Mouse (Mus musculus) myocyte (in vitro differentiated cells): ENCODE results near the gene R3hcc1l. TPM values are rescaled to one million over a fixed set of nuclear protein-coding genes. Genes with fewer than 3 reads are reported as not detected.

ENCODE experiments used
- H3K27me3 ChIP-seq: one replicate; pipeline ENCODE4 v1.6.1; 2011; ENCODE audit not compliant: control insufficient read depth, insufficient read depth, insufficient read length
- H3K36me3 ChIP-seq: one replicate; pipeline ENCODE4 v1.6.1; 2011; ENCODE audit not compliant: control insufficient read depth, insufficient read depth
- H3K4me2 ChIP-seq: one replicate; pipeline ENCODE4 v1.6.1; 2011; ENCODE audit warnings: low read depth, control low read depth
- H3K4me3 ChIP-seq: one replicate; pipeline ENCODE4 v1.5.1; 2011; ENCODE audit warnings: mild to moderate bottlenecking, control low read depth, moderate library complexity
- H3K79me2 ChIP-seq: one replicate; pipeline ENCODE4 v1.6.1; 2011; ENCODE audit not compliant: control insufficient read depth, insufficient read depth
- H3ac ChIP-seq: one replicate; pipeline ENCODE4 v1.6.1; 2011; ENCODE audit not compliant: control insufficient read depth, insufficient read length
- CEBPB ChIP-seq: IDR thresholded peaks from 2 replicates; pipeline ENCODE4 v1.6.1; 2011; ENCODE audit warnings: mild to moderate bottlenecking, moderate library complexity; ENCODE audit not compliant: poor library complexity, insufficient read depth, severe bottlenecking
- E2F4 ChIP-seq: IDR thresholded peaks from one replicate; pipeline ENCODE4 v1.6.1; 2011; ENCODE audit warnings: mild to moderate bottlenecking, control low read depth, moderate library complexity; ENCODE audit not compliant: insufficient read depth
- MAX ChIP-seq: IDR thresholded peaks from one replicate; pipeline ENCODE4 v1.6.1; 2011; ENCODE audit warnings: low read depth, mild to moderate bottlenecking, control low read depth
- MYOD1 ChIP-seq, 3 experiments: IDR thresholded peaks; one replicate each; pipeline ENCODE4 v1.6.1; 2011; ENCODE audit warnings: control low read depth in 2 of 3, low read depth in 2 of 3, mild to moderate bottlenecking in 2 of 3, moderate library complexity in 1 of 3; ENCODE audit not compliant: insufficient read length in 2 of 3, control insufficient read depth in 1 of 3
- MYOG ChIP-seq, 3 experiments: IDR thresholded peaks; one replicate each; pipeline ENCODE4 v1.6.1; 2011; ENCODE audit warnings: control low read depth in 2 of 3, low read depth in 2 of 3, mild to moderate bottlenecking in 2 of 3; ENCODE audit not compliant: insufficient read length in 2 of 3, control insufficient read depth in 1 of 3, insufficient read depth in 1 of 3
- POLR2A ChIP-seq: IDR thresholded peaks from one replicate; pipeline ENCODE4 v1.6.1; 2011; ENCODE audit warnings: low read depth, mild to moderate bottlenecking, control low read depth, moderate library complexity; ENCODE audit not compliant: insufficient read length
- POLR2AphosphoS2 ChIP-seq: IDR thresholded peaks from one replicate; pipeline ENCODE4 v1.6.1; 2011; ENCODE audit warnings: low read depth, control low read depth; ENCODE audit not compliant: insufficient read length
- REST ChIP-seq: IDR thresholded peaks from one replicate; pipeline ENCODE4 v1.6.1; 2011; ENCODE audit warnings: mild to moderate bottlenecking, control low read depth, moderate library complexity; ENCODE audit not compliant: insufficient read depth, insufficient read length
- SRF ChIP-seq: IDR thresholded peaks from one replicate; pipeline ENCODE4 v1.6.1; 2011; ENCODE audit warnings: low read depth; ENCODE audit not compliant: control insufficient read depth, insufficient read length
- TCF12 ChIP-seq: IDR thresholded peaks from one replicate; pipeline ENCODE4 v1.6.1; 2011; ENCODE audit warnings: mild to moderate bottlenecking, control low read depth; ENCODE audit not compliant: poor library complexity, insufficient read depth, severe bottlenecking
- TCF3 ChIP-seq: IDR thresholded peaks from one replicate; pipeline ENCODE4 v1.6.1; 2011; ENCODE audit warnings: low read depth, control low read depth; ENCODE audit not compliant: insufficient read length
- USF1 ChIP-seq: IDR thresholded peaks from one replicate; pipeline ENCODE4 v1.6.1; 2011; ENCODE audit warnings: low read depth, mild to moderate bottlenecking, control low read depth, moderate library complexity
- polyA plus RNA-seq: library from polyadenylated mRNA; unstranded; fragments of >200 nt; fragmentation: generic; extraction: Trizol; gene quantifications from one replicate; pipeline ENCODE4 v1.2.1, GENCODE M21; 2012; ENCODE audit warnings: missing spikeins

The R3hcc1l gene
- polyA plus RNA-seq, 1 experiment: 3.8 TPM

- Histone ChIP-seq H3K36me3 (no peaks in the 10 kb centered on the region), H3K27me3 (no peaks in the 10 kb centered on the region), H3ac (no peak overlapping the region), H3K79me2 (no peaks in the 10 kb centered on the region), H3K4me2 (no peak overlapping the region), H3K4me3 (no peak overlapping the region)
- TF ChIP-seq MYOD1 (IDR thresholded peaks at IDR 0.05; ENCODE audit: control insufficient read depth in 1 of 3, insufficient read length in 2 of 3, low read depth in 2 of 3) (no peak), POLR2AphosphoS2 (no peak)
Measured at GRCm38 (mm10) chr19:42575317-42575716, 56.8 kb downstream of the R3hcc1l start.

- Histone ChIP-seq H3K4me2 (no peak overlapping the region), H3ac (no peak overlapping the region), H3K4me3 (no peak overlapping the region), H3K27me3 (no peaks in the 10 kb centered on the region), H3K79me2 (no peaks in the 10 kb centered on the region), H3K36me3 (no peaks in the 10 kb centered on the region)
- TF ChIP-seq POLR2AphosphoS2 (no peak), TCF12 (no peak), MYOG (IDR thresholded peaks at IDR 0.05; ENCODE audit: control insufficient read depth in 1 of 3, insufficient read depth in 1 of 3, insufficient read length in 2 of 3, low read depth in 2 of 3) (no peak), MAX (no peak), USF1 (no peak), POLR2A (no peak), E2F4 (no peak), MYOD1 (IDR thresholded peaks at IDR 0.05; ENCODE audit: control insufficient read depth in 1 of 3, insufficient read length in 2 of 3, low read depth in 2 of 3) (no peak), CEBPB (no peak), SRF (no peak), REST (no peak), TCF3 (no peak)
Measured at GRCm38 (mm10) chr19:42576856-42577255, 58.3 kb downstream of the R3hcc1l start.

DNA sequence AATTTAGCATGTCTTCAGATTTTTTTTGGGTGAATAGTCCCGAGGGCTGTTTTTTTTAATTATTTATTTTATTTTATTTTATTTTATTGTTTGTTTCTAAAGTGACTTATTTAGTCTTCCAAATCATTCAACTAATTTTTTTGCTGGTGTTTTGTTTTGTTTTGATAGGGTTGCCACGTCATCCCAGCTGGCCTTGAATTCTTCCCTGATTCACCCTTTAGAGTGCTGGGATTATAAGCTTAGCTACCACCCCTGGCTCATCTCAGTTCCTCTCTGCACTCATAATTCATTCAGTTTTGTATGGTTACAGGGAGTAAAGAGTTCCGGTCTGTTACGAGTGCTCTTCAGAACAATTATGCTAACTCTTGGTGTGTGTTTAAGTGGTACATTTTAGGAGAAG lies 60.1 kb downstream of the R3hcc1l start:
- H3K36me3 ChIP-seq: no peaks in the 10 kb centered on the region
- no peak overlapping the region for H3K4me3 ChIP-seq
- no peaks in the 10 kb centered on the region for H3K79me2 ChIP-seq
- H3ac ChIP-seq: no peak overlapping the region
- H3K27me3 ChIP-seq: no peaks in the 10 kb centered on the region
- TF ChIP-seq TCF12 (no peak), MYOG (IDR thresholded peaks at IDR 0.05; ENCODE audit: control insufficient read depth in 1 of 3, insufficient read depth in 1 of 3, insufficient read length in 2 of 3, low read depth in 2 of 3) (no peak), CEBPB (no peak), POLR2A (no peak), USF1 (no peak), MYOD1 (IDR thresholded peaks at IDR 0.05; ENCODE audit: control insufficient read depth in 1 of 3, insufficient read length in 2 of 3, low read depth in 2 of 3) (no peak), REST (no peak), POLR2AphosphoS2 (no peak), MAX (no peak), SRF (no peak), TCF3 (no peak), E2F4 (no peak)
- no peak overlapping the region for H3K4me2 ChIP-seq

GRCm38 (mm10) chr19:42580701-42581100 lies 62.1 kb downstream of the R3hcc1l start:
- Histone ChIP-seq H3ac (no peak overlapping the region), H3K79me2 (no peaks in the 10 kb centered on the region), H3K36me3 (peaks cover 7% of the 10 kb centered on the region), H3K27me3 (no peaks in the 10 kb centered on the region), H3K4me2 (no peak overlapping the region), H3K4me3 (no peak overlapping the region)
- no peak for TF ChIP-seq E2F4
- TF ChIP-seq POLR2AphosphoS2: no peak
- TF ChIP-seq SRF: no peak
- no peak for TF ChIP-seq POLR2A
- no peak for TF ChIP-seq USF1
- TF ChIP-seq CEBPB: no peak
- TF ChIP-seq TCF3: no peak
- no peak for TF ChIP-seq MYOG (IDR thresholded peaks at IDR 0.05; ENCODE audit: control insufficient read depth in 1 of 3, insufficient read depth in 1 of 3, insufficient read length in 2 of 3, low read depth in 2 of 3)
- TF ChIP-seq MYOD1 (IDR thresholded peaks at IDR 0.05; ENCODE audit: control insufficient read depth in 1 of 3, insufficient read length in 2 of 3, low read depth in 2 of 3): no peak
- TF ChIP-seq MAX: no peak
- TF ChIP-seq REST: no peak
- TF ChIP-seq TCF12: no peak

GRCm38 (mm10) chr19:42582811-42583370 lies 64.3 kb downstream of the R3hcc1l start:
- no peak overlapping the region for H3K4me2 ChIP-seq
- no peak for TF ChIP-seq REST
- TF ChIP-seq TCF3: no peak
- TF ChIP-seq POLR2AphosphoS2: no peak
- TF ChIP-seq MYOG (IDR thresholded peaks at IDR 0.05; ENCODE audit: control insufficient read depth in 1 of 3, insufficient read depth in 1 of 3, insufficient read length in 2 of 3, low read depth in 2 of 3): no peak
- no peak for TF ChIP-seq POLR2A
- TF ChIP-seq TCF12: no peak
- TF ChIP-seq E2F4: no peak
- no peak for TF ChIP-seq MYOD1 (IDR thresholded peaks at IDR 0.05; ENCODE audit: control insufficient read depth in 1 of 3, insufficient read length in 2 of 3, low read depth in 2 of 3)
- no peak for TF ChIP-seq SRF
- TF ChIP-seq MAX: no peak
- no peak for TF ChIP-seq USF1
- no peak for TF ChIP-seq CEBPB
- no peaks in the 10 kb centered on the region for H3K79me2 ChIP-seq
- peaks cover 7% of the 10 kb centered on the region for H3K36me3 ChIP-seq
- H3ac ChIP-seq: no peak overlapping the region
- no peaks in the 10 kb centered on the region for H3K27me3 ChIP-seq
- no peak overlapping the region for H3K4me3 ChIP-seq
